Mouse (Mus musculus): ENCODE data around the gene 6820408C15Rik. TPM values are rescaled to one million over a fixed set of nuclear protein-coding genes. Genes with fewer than 3 reads are reported as not detected.

6820408C15Rik gene
- polyA plus RNA-seq, 2 experiments, result 0.18 to 0.41 TPM

- no peaks in the 10 kb centered on the region for H3K36me3 ChIP-seq (ENCODE audit: control insufficient read depth, insufficient read depth, low read length)
- ATAC-seq (ENCODE audit: low FRiP score, low read depth), result peak; percentile 88
- peak overlapping the region; percentile 34 for H3K4me3 ChIP-seq (replicated peaks; ENCODE audit: low read length)
- no peaks in the 10 kb centered on the region; the same call in 1 of the 2 replicates for H3K4me1 ChIP-seq (ENCODE audit: control insufficient read depth, insufficient read depth, low read length)
- no peak for TF ChIP-seq POLR2A (IDR thresholded peaks at IDR 0.05; ENCODE audit: borderline replicate concordance, extremely low read depth, insufficient read depth, insufficient read length)
- peak overlapping the region; percentile 64 for H3K4me2 ChIP-seq (replicated peaks; ENCODE audit: low read depth, low read length, severe bottlenecking)
- WGBS, result 3% methylated on average over 22 of the region's 23 CpGs
- no peaks in the 10 kb centered on the region for H3K9me3 ChIP-seq (ENCODE audit: control insufficient read depth, low read length)
- no peaks in the 10 kb centered on the region for H3K27me3 ChIP-seq (ENCODE audit: control insufficient read depth, insufficient read depth, low read length)
- peak; percentile 85 for DNase-seq (ENCODE audit: low spot score)
- peak overlapping the region; percentile 54 for H3K9ac ChIP-seq (ENCODE audit: low read depth, low read length, severe bottlenecking)
- no peak overlapping the region for H3K27ac ChIP-seq (replicated peaks; ENCODE audit: low read depth, low read length)
These were observed 21.8 kb downstream of the 6820408C15Rik start for GRCm38 (mm10) chr2:152436983-152437860.

GRCm38 (mm10) chr2:152438963-152439362 is 23.6 kb downstream of the 6820408C15Rik start:
- Histone ChIP-seq H3K4me1 (ENCODE audit: control insufficient read depth, insufficient read depth, low read length) (no peaks in the 10 kb centered on the region; the same call in 1 of the 2 replicates), H3K9me3 (ENCODE audit: control insufficient read depth, low read length) (no peaks in the 10 kb centered on the region), H3K27ac (replicated peaks; ENCODE audit: low read depth, low read length) (no peak overlapping the region), H3K4me3 (replicated peaks; ENCODE audit: low read length) (no peak overlapping the region), H3K9ac (ENCODE audit: low read depth, low read length, severe bottlenecking) (no peak overlapping the region), H3K4me2 (replicated peaks; ENCODE audit: low read depth, low read length, severe bottlenecking) (no peak overlapping the region), H3K27me3 (ENCODE audit: control insufficient read depth, insufficient read depth, low read length) (no peaks in the 10 kb centered on the region), H3K36me3 (ENCODE audit: control insufficient read depth, insufficient read depth, low read length) (no peaks in the 10 kb centered on the region)
- no peak for DNase-seq (ENCODE audit: low spot score)
- no peak for TF ChIP-seq POLR2A (IDR thresholded peaks at IDR 0.05; ENCODE audit: borderline replicate concordance, extremely low read depth, insufficient read depth, insufficient read length)
- 72% methylated on average over 1 of the region's 1 CpGs for WGBS
- ATAC-seq (ENCODE audit: low FRiP score, low read depth), result no peak

GRCm38 (mm10) chr2:152439833-152440232 is 24.4 kb downstream of the 6820408C15Rik start:
- Histone ChIP-seq H3K27me3 (ENCODE audit: control insufficient read depth, insufficient read depth, low read length) (no peaks in the 10 kb centered on the region), H3K4me2 (replicated peaks; ENCODE audit: low read depth, low read length, severe bottlenecking) (no peak overlapping the region), H3K9me3 (ENCODE audit: control insufficient read depth, low read length) (no peaks in the 10 kb centered on the region), H3K36me3 (ENCODE audit: control insufficient read depth, insufficient read depth, low read length) (no peaks in the 10 kb centered on the region), H3K27ac (replicated peaks; ENCODE audit: low read depth, low read length) (no peak overlapping the region), H3K4me3 (replicated peaks; ENCODE audit: low read length) (no peak overlapping the region), H3K9ac (ENCODE audit: low read depth, low read length, severe bottlenecking) (no peak overlapping the region), H3K4me1 (ENCODE audit: control insufficient read depth, insufficient read depth, low read length) (no peaks in the 10 kb centered on the region; the same call in 1 of the 2 replicates)
- DNase-seq (ENCODE audit: low spot score) (no peak), ATAC-seq (ENCODE audit: low FRiP score, low read depth) (no peak)
- no peak for TF ChIP-seq POLR2A (IDR thresholded peaks at IDR 0.05; ENCODE audit: borderline replicate concordance, extremely low read depth, insufficient read depth, insufficient read length)
- whole genome bisulfite sequencing, result 70% methylated on average over 2 of the region's 2 CpGs

- no peak for TF ChIP-seq POLR2A (IDR thresholded peaks at IDR 0.05; ENCODE audit: borderline replicate concordance, extremely low read depth, insufficient read depth, insufficient read length)
- 74% methylated on average over 4 of the region's 4 CpGs for WGBS
- no peak overlapping the region for H3K4me2 ChIP-seq (replicated peaks; ENCODE audit: low read depth, low read length, severe bottlenecking)
- no peaks in the 10 kb centered on the region for H3K36me3 ChIP-seq (ENCODE audit: control insufficient read depth, insufficient read depth, low read length)
- no peaks in the 10 kb centered on the region for H3K27me3 ChIP-seq (ENCODE audit: control insufficient read depth, insufficient read depth, low read length)
- no peak for DNase-seq (ENCODE audit: low spot score)
- no peak overlapping the region for H3K4me3 ChIP-seq (replicated peaks; ENCODE audit: low read length)
- no peaks in the 10 kb centered on the region; the same call in 1 of the 2 replicates for H3K4me1 ChIP-seq (ENCODE audit: control insufficient read depth, insufficient read depth, low read length)
- no peak for ATAC-seq (ENCODE audit: low FRiP score, low read depth)
- H3K9ac ChIP-seq (ENCODE audit: low read depth, low read length, severe bottlenecking), result no peak overlapping the region
- no peaks in the 10 kb centered on the region for H3K9me3 ChIP-seq (ENCODE audit: control insufficient read depth, low read length)
- H3K27ac ChIP-seq (replicated peaks; ENCODE audit: low read depth, low read length), result no peak overlapping the region
These were observed 26.9 kb downstream of the 6820408C15Rik start for GRCm38 (mm10) chr2:152442322-152442721.

GRCm38 (mm10) chr2:152443281-152443680 is 27.9 kb downstream of the 6820408C15Rik start:
- Histone ChIP-seq H3K27me3 (ENCODE audit: control insufficient read depth, insufficient read depth, low read length) (no peaks in the 10 kb centered on the region), H3K4me1 (ENCODE audit: control insufficient read depth, insufficient read depth, low read length) (no peaks in the 10 kb centered on the region), H3K4me2 (replicated peaks; ENCODE audit: low read depth, low read length, severe bottlenecking) (no peak overlapping the region), H3K9ac (ENCODE audit: low read depth, low read length, severe bottlenecking) (no peak overlapping the region), H3K9me3 (ENCODE audit: control insufficient read depth, low read length) (no peaks in the 10 kb centered on the region), H3K27ac (replicated peaks; ENCODE audit: low read depth, low read length) (no peak overlapping the region), H3K36me3 (ENCODE audit: control insufficient read depth, insufficient read depth, low read length) (no peaks in the 10 kb centered on the region), H3K4me3 (replicated peaks; ENCODE audit: low read length) (no peak overlapping the region)
- 89% methylated on average over 8 of the region's 8 CpGs for WGBS
- no peak for DNase-seq (ENCODE audit: low spot score)
- no peak for ATAC-seq (ENCODE audit: low FRiP score, low read depth)
- TF ChIP-seq POLR2A (IDR thresholded peaks at IDR 0.05; ENCODE audit: borderline replicate concordance, extremely low read depth, insufficient read depth, insufficient read length), result no peak

Measured in limb, embryonic 14.5 days (tissue).